Mouse (Mus musculus) B cell, adult 2 months (primary cell): ENCODE data around the gene Als2cr12.
"Not testable (repeated sequence)": the region's sequence is repeated elsewhere in the genome, so short reads cannot be mapped to it uniquely, and the experiment has no call there.

Source experiments
- DNase-seq, 2 experiments: peaks; one replicate each; pipeline ENCODE4 v3.0.0; 2022

The Als2cr12 gene

DNA sequence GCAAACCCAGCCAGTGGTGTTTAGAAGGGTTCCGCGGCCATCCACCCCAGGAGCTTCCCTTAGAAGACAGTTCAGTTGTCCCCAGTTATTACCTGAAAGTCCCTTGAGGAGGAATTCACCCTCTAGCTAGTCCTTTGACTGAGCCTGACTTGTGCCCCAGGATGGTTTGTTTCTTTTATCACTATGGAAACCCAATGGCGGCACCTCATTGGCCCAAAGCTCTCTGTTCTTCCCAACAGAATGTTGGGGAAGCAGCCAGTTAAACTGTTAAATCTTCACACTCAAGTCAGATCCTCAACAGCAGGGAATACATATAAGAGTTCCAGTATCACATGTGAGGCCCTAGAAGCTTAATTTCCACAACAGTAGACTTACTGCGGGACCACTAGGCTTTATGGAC lies at the start of gene Als2cr12:
Gene Als2cr12, minus strand, starts transcription at position 180 of the 400 bp plus-strand sequence.
- DNase-seq: not testable (repeated sequence)

GRCm38 (mm10) chr1:58744645-58745044 lies 48.9 kb upstream of the Als2cr12 start:
- no peak for DNase-seq

DNA sequence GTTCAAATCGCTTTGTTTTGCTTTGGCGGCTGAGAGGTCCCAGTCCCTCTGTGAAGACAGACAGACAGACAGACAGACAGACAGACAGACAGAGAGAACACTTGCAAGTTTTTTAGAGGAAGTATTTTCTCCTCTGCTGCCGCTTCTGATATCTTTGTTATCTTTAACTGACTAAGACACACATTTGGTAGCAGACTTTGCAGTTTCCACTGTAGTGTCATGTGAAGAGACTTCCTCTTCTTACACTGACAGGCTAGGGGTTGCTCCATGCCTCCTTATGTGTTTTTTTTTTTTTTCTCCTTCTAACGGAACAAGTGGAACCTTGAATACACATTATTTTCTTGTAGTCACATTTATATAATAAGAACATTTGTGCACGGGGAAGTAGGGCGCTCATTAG lies 47.5 kb upstream of the Als2cr12 start:
- DNase-seq: no peak

GRCm38 (mm10) chr1:58742571-58743021 lies 46.8 kb upstream of the Als2cr12 start:
- DNase-seq: no peak

DNA sequence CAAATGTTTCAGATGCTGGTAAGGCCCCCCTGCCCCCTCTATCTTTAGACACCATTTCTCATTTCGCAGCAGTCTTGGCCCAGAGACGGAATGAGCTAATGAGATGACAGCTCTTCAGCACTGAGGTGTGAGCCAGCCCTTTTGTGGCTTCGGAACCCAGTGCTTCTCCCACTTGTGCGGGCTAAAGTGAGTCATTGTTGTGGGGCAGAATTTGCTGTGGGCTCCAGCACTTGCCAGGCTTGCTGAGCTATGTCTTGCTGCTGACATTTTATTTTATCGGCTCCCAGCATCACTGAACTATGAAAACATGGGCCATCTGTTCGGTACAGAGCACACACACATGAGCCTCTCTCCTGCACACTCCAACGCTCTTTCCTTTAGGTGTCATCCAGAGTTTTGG lies 43.7 kb upstream of the Als2cr12 start:
- no peak for DNase-seq

GRCm38 (mm10) chr1:58736968-58737367 lies 41.2 kb upstream of the Als2cr12 start:
- DNase-seq: no peak

DNA sequence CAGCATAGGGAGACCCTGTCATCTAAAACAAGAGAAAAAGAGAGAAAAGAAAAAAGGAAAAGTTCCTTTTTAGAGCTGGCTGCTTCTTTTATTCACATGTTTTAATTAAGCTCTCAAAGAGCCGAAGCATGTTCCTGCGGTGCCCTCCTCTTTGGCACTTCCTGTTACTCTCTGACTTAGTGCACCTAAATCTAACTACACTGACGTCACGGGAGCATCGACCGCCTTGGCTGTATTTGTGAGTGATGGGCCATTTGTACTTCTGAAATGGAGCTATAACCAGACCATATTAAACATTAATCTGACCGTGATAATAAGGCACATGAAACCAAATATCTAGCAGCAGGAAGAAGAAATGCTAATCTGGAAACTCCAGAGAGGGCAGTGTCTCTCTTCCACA lies 40.2 kb upstream of the Als2cr12 start:
- no peak for DNase-seq

DNA sequence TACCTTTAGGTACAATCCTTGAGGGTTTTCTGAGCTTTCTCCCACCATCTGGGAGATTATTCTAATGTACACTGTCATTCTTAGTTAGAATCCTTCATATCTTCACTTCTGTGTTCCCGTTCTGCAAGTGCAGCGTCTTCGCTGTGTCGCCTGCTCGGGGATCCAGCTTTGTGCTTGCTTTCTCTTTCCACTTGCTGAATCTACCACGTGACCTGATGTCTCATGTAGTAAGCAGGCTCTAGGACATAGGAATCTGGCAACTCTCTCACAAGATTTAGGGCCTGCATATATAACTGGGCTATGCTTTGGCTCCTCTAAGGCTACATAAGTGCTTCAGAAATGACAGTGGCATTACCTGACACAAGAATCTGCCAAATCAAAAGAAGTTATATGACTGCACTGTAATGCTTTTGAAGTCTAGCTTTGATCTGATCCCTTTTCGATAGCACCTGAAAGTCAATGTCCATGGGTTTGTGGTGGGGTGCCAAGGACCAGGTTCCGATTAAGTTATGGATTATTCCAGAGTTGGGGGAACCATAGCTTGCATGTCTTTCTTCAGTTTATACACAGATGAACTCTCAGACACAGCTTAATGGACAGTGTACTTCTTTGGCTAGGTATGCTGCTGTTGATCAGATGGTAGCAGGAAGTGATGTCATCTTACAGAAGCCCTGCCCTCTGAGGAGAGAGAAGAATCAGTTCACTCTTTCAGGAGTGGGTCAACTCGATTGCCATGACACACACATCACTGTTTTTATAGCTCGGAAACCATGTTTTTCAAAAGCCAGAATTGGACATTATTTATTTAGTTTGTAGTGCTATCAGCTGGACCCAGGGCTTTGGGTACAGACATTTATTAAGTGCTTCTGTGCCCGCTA lies 38.5 kb upstream of the Als2cr12 start:
- DNase-seq: no peak

- DNase-seq: no peak
Measured at GRCm38 (mm10) chr1:58733636-58734035, 37.8 kb upstream of the Als2cr12 start.

DNA sequence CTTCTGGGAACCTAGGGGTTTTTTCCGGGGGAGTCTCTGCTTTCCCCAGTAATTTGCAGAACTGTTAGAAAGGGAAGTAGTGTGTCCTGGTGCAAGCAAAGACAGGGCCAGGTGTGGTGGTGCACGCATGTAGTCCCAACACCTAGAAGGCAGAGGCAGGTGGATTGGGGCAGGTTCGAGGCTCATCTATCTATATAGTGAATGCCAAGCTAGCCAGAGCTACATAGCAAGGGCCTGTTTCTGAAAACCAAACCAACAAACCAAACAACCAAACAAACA lies 32.7 kb upstream of the Als2cr12 start:
- no peak for DNase-seq

GRCm38 (mm10) chr1:58727747-58728589 lies 32.2 kb upstream of the Als2cr12 start:
- DNase-seq: no peak

GRCm38 (mm10) chr1:58727019-58727746 lies 31.4 kb upstream of the Als2cr12 start:
- DNase-seq: no peak

- DNase-seq: no peak
Measured at GRCm38 (mm10) chr1:58725767-58726166, 30.0 kb upstream of the Als2cr12 start.

- DNase-seq: no peak
Measured at GRCm38 (mm10) chr1:58725095-58725494, 29.3 kb upstream of the Als2cr12 start.

DNA sequence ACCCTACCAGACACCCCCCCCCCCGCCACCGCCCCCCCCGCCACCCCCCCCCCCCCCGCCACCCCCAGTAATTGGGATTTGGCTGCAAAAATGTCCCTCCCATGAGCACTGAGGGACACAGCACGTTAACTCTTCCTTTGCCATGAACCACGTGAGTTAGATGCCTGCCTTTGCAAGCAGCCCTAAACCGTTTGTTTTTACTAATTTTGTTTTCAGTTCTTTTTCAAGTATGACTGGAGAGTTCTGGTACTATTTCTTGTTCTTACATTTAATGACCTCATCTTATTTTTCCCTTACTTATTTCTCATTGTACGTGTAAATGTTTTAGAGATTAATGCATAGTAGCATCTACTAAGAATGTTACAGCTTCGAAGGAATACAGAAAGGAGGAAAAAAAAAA lies 28.7 kb upstream of the Als2cr12 start:
- no peak for DNase-seq

- no peak for DNase-seq
Measured at GRCm38 (mm10) chr1:58723809-58724405, 28.1 kb upstream of the Als2cr12 start.

- no peak for DNase-seq
Measured at GRCm38 (mm10) chr1:58723062-58723808, 27.4 kb upstream of the Als2cr12 start.

DNA sequence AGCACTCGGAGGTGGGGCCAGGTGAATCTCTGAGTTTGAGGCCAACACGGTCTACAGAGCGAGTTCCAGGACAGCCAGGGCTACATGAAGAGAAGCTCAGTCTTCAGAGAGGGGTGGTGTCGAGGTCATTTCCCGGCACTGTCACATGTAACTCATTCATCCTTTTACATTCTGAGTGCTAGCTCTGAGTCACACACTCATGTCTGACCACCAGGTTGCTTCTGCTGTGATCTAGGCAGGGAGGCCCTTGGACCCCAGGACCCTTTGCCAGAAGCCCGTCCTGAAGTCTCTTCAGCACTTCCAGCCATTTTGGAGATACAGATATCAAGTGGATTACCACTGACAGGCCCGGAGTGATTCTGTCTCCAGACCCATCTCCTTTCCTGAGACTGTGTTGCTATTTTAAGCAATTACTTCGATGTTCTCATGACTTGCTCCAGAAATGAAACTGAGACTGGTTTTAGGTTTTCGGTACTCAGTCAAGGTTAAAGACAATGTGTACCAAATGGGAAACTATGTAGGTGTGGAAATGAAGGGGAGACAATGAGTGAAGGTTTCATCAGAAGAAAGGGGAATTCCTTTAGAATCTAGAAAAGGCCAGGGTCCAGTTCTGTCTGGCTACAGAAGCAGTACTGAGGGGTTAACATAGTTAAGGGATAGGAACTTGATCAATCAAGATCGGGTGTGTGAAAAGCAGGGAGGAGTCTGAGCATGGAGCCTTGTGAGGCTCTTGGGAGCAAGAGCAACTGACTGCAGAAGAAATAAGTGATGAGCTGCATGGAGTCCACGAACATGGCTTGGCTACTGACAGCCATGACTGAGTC lies 26.5 kb upstream of the Als2cr12 start:
- no peak for DNase-seq

DNA sequence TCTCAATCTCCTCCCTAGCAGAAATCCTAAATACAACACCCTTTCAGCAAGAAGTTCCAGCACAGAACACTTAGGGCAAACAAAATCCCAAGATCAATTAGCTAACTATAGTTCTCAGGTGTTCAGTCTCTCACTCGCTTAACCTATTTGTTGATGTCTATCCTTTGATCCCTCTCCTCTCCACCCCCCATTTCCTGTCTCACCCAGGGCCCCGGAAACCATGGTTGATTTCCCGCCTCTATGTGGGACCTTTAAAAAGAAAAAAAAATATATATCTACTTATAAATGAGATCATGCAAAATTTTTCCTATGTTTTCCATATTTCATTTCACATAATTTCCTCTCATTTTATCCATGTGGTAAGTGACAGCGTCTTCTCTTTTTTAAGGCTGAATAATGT lies 25.2 kb upstream of the Als2cr12 start:
- no peak for DNase-seq

- DNase-seq: no peak
Measured at GRCm38 (mm10) chr1:58720090-58720489, 24.3 kb upstream of the Als2cr12 start.

DNA sequence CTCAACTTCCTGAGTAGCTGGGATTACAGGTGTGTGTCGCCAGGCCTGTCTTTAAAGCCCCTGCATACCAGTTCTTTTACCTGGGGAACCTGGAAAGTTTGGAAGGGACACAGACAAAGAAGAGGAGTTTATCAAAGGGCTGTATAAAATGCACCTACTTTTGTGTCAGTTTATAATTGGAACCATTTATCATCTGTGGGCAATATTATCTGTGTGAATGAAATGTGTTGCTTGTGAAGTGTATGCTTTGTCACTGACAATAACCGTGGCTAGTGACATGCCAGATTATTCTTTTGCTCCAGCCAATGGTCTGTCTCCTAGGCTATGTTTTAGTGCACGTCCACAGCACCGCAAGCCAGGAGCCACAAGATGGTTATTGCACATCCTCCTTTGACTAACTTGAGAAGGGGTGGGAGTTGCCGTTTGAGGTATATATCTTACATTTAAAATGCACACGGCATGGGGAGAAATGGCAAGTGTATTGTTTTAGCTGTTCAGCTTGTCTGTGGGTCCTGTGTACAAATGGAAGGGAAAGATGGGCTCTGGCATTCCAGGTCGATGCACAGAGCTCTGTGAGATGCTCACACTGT lies 23.7 kb upstream of the Als2cr12 start:
- DNase-seq: no peak
